9 mouse cellular contexts compared by ENCODE assay signal in the genomic region with DNA sequence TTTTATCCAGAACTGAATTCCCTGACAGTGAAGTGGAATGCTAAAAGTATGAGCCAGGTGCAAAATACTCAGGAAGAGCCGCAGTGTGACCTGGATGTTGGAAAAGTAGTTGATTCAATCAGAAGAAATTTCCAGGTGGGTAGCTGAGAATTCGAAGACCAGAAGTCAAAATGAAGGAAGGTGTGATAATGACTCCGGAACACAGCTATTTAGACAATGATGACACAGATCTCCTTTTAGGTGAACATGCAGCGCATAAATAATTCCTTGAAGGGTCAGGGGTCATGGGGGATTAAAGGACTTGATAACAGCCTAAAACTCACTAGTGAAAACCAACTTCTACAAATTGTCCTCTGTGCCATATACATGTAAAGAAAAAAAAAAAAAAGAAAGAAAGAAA. TPM values are rescaled to one million over a fixed set of nuclear protein-coding genes. Genes with fewer than 3 reads are reported as not detected.
DNase-seq lines count a peak whose midpoint lies in the region; ATAC-seq and TF ChIP-seq lines count a peak whose summit lies in the region.
"Had no signal": no experiment of that assay in that cellular context is flagged by ENCODE, and none has a peak within 500 bp of the region (broad histone marks: within the 10 kb centered on the region; RNA-seq: fewer than 3 reads in every experiment).

No protein-coding gene starts in this region.

- ATAC-seq in heart, embryonic 14.5 days (ENCODE audit: insufficient number of reproducible peaks, insufficient read depth, low FRiP score, low read depth): no peak
- no peak for ATAC-seq in embryonic facial prominence, embryonic 12.5 days (ENCODE audit: insufficient number of reproducible peaks, insufficient read depth, low FRiP score, low TSS enrichment)
- ATAC-seq in liver, embryonic 14.5 days (ENCODE audit: insufficient read depth): no peak

- intact Hi-C loops in heart, postnatal 10 days (cut with DNase I): loop anchor here (2.0 kb wide), 1 partner anchor 17 kb away; no protein-coding TSS in a partner anchor

- H3K4me3 ChIP-seq in heart, embryonic 14.5 days (ENCODE audit: control insufficient read depth in 1 of 2, insufficient read depth in 1 of 2, low read depth in 1 of 2, low read length in 2 of 2): no peak overlapping the region
- no peak overlapping the region for H3K4me3 ChIP-seq in ES-Bruce4 (ENCODE audit: low read depth, low read length)
- H3K4me3 ChIP-seq in embryonic facial prominence, embryonic 12.5 days: no peak overlapping the region
- H3K4me3 ChIP-seq in liver, embryonic 14.5 days (ENCODE audit: insufficient read depth in 1 of 2, low read depth in 2 of 2, low read length in 2 of 2): no peak overlapping the region

- H3K4me2 ChIP-seq in heart, embryonic 14.5 days (ENCODE audit: low read length): peak overlapping the region; percentile 60; the same call in 1 of the 2 replicates
- peak overlapping the region; percentile 86 for H3K4me2 ChIP-seq in embryonic facial prominence, embryonic 12.5 days (replicated peaks)
- peak overlapping the region; percentile 72 for H3K4me2 ChIP-seq in liver, embryonic 14.5 days (ENCODE audit: low read depth)

- no peak for TF ChIP-seq POLR2A in ES-Bruce4 (IDR thresholded peaks at IDR 0.05; ENCODE audit: insufficient read depth, low read length)

- H3K9ac ChIP-seq in heart, embryonic 14.5 days (ENCODE audit: low read length): no peak overlapping the region
- H3K9ac ChIP-seq in ES-Bruce4 (ENCODE audit: low read depth, poor library complexity, severe bottlenecking): peak overlapping the region; percentile 83
- H3K9ac ChIP-seq in embryonic facial prominence, embryonic 12.5 days: no peak overlapping the region
- no peak overlapping the region; the same call in 1 of the 2 replicates for H3K9ac ChIP-seq in liver, embryonic 14.5 days (replicated peaks)

- no peaks in the 10 kb centered on the region for H3K27me3 ChIP-seq in heart, embryonic 14.5 days (ENCODE audit: control insufficient read depth, insufficient read depth, low read length)
- H3K27me3 ChIP-seq in ES-Bruce4 (ENCODE audit: control insufficient read depth, insufficient read depth, low read length, poor library complexity, severe bottlenecking): no peaks in the 10 kb centered on the region
- H3K27me3 ChIP-seq in embryonic facial prominence, embryonic 12.5 days: no peaks in the 10 kb centered on the region
- no peaks in the 10 kb centered on the region for H3K27me3 ChIP-seq in liver, embryonic 14.5 days (ENCODE audit: control insufficient read depth, insufficient read depth, low read length)
- H3K27me3 ChIP-seq: forebrain, embryonic 12.5 days had no signal

- no peaks in the 10 kb centered on the region for H3K9me3 ChIP-seq in heart, embryonic 14.5 days (ENCODE audit: control insufficient read depth, low read length)
- H3K9me3 ChIP-seq in ES-Bruce4 (replicated peaks; ENCODE audit: control insufficient read depth, insufficient read depth, low read length, poor library complexity, severe bottlenecking): no peaks in the 10 kb centered on the region
- no peaks in the 10 kb centered on the region for H3K9me3 ChIP-seq in embryonic facial prominence, embryonic 12.5 days
- no peaks in the 10 kb centered on the region for H3K9me3 ChIP-seq in liver, embryonic 14.5 days (ENCODE audit: control insufficient read depth, low read length)
- H3K9me3 ChIP-seq: forebrain, embryonic 12.5 days had no signal

- no peak overlapping the region for H3K27ac ChIP-seq in heart, embryonic 14.5 days (replicated peaks in 1 of 2; ENCODE audit: control insufficient read depth in 1 of 2, insufficient read depth in 1 of 2, low read depth in 2 of 2, low read length in 2 of 2)
- no peak overlapping the region for H3K27ac ChIP-seq in ES-Bruce4 (ENCODE audit: insufficient read depth, low read length)
- no peak overlapping the region for H3K27ac ChIP-seq in embryonic facial prominence, embryonic 12.5 days
- peak overlapping the region; percentile 88; the same call in 1 of the 2 replicates for H3K27ac ChIP-seq in liver, embryonic 14.5 days

- WGBS in heart, embryonic 14.5 days: 93% methylated on average over 4 of the region's 4 CpGs
- WGBS in embryonic facial prominence, embryonic 12.5 days: 94% methylated on average over 4 of the region's 4 CpGs
- 87% methylated on average over 4 of the region's 4 CpGs for WGBS in liver, embryonic 14.5 days (ENCODE audit: insufficient replicate concordance)

- peaks cover 40% of the 10 kb centered on the region for H3K36me3 ChIP-seq in heart, embryonic 14.5 days (ENCODE audit: control insufficient read depth, insufficient read depth, low read length)
- H3K36me3 ChIP-seq in ES-Bruce4 (ENCODE audit: control insufficient read depth, insufficient read depth, low read length, poor library complexity, severe bottlenecking): peaks cover 7% of the 10 kb centered on the region
- H3K36me3 ChIP-seq in embryonic facial prominence, embryonic 12.5 days: peaks cover 18% of the 10 kb centered on the region
- peaks cover 13% of the 10 kb centered on the region for H3K36me3 ChIP-seq in liver, embryonic 14.5 days (replicated peaks; ENCODE audit: control insufficient read depth, insufficient read depth, low read depth)

- no peak for DNase-seq in heart, postnatal 10 days
- no peak for DNase-seq in liver, embryonic 14.5 days (ENCODE audit: low read depth in 3 of 3, low spot score in 3 of 3)
- no peak for DNase-seq in right cerebral cortex, postnatal 14 days
- no peak for DNase-seq in heart, adult 18-20 months
- DNase-seq in frontal cortex, adult 2 months (ENCODE audit: extremely low spot score in 1 of 2, low spot score in 1 of 2): no peak

- H3K4me1 ChIP-seq in heart, embryonic 14.5 days (ENCODE audit: control insufficient read depth in 2 of 2, insufficient read depth in 2 of 2, low read length in 2 of 2): peaks cover 4 to 5% of the 10 kb centered on the region in 2 experiments; a peak in 3 of 4 replicates
- no peaks in the 10 kb centered on the region for H3K4me1 ChIP-seq in ES-Bruce4 (ENCODE audit: control insufficient read depth, insufficient read depth, low read length)
- peaks cover 5% of the 10 kb centered on the region; the same call in 1 of the 2 replicates for H3K4me1 ChIP-seq in embryonic facial prominence, embryonic 12.5 days
- peaks cover 16 to 23% of the 10 kb centered on the region in 2 experiments for H3K4me1 ChIP-seq in liver, embryonic 14.5 days (replicated peaks; ENCODE audit: control insufficient read depth in 2 of 2, insufficient read depth in 2 of 2, low read length in 1 of 2)

- no peak for TF ChIP-seq CTCF in ES-Bruce4 (IDR thresholded peaks at IDR 0.05; ENCODE audit: low read depth, low read length)
- no peak for TF ChIP-seq CTCF in liver, embryonic 14.5 days (IDR thresholded peaks at IDR 0.05; ENCODE audit: low read depth)

- no peak for TF ChIP-seq EP300 in ES-Bruce4 (IDR thresholded peaks at IDR 0.05; ENCODE audit: insufficient read depth, low read depth, low read length)
- TF ChIP-seq EP300 in liver, embryonic 14.5 days (IDR thresholded peaks at IDR 0.05; ENCODE audit: low read depth): no peak

RNA-seq across cellular contexts. Expression of a gene that starts 0.6 kb away (rescaled TPM):
- 36.7 and 41.4 TPM in 2 replicates for polyA plus RNA-seq in heart, embryonic 14.5 days (2014; fragmentation: Nextera tagmentation; extraction: Ambion mirVana)
- 10 to 100 TPM; 33.5 to 35.8 TPM for total RNA-seq in heart, postnatal 10 days (2021)
- polyA plus RNA-seq in ES-Bruce4 (2011; ENCODE audit: insufficient read depth, insufficient read length, low read depth, missing spikeins): 19.5 and 24.0 TPM in 2 replicates
- 47.5 and 47.7 TPM in 2 replicates for polyA plus RNA-seq in embryonic facial prominence, embryonic 12.5 days (2016; fragmentation: Nextera tagmentation; extraction: Ambion mirVana)
- polyA plus RNA-seq in liver, embryonic 14.5 days (2012; rRNA removed): 9.7 and 10.0 TPM in 2 replicates
- 25.6 and 26.7 TPM in 2 replicates for polyA plus RNA-seq in liver, embryonic 14.5 days (2014; fragmentation: Nextera tagmentation; extraction: Ambion mirVana)
- 10 to 100 TPM; 47.0 to 47.8 TPM for total RNA-seq in heart, adult 18-20 months (2021)
- 42.2 TPM in 2 replicates for polyA plus RNA-seq in frontal cortex, adult 2 months (2012; rRNA removed)

RNA-seq across cellular contexts. Expression of a gene that starts 18.0 kb away (rescaled TPM):
- polyA plus RNA-seq in heart, embryonic 14.5 days (2014; fragmentation: Nextera tagmentation; extraction: Ambion mirVana): 18.0 and 20.0 TPM in 2 replicates
- total RNA-seq in heart, postnatal 10 days (2021): 10 to 100 TPM; 13.0 to 15.6 TPM
- 28.2 and 32.4 TPM in 2 replicates for polyA plus RNA-seq in ES-Bruce4 (2011; ENCODE audit: insufficient read depth, insufficient read length, low read depth, missing spikeins)
- polyA plus RNA-seq in embryonic facial prominence, embryonic 12.5 days (2016; fragmentation: Nextera tagmentation; extraction: Ambion mirVana): 24.8 and 30.0 TPM in 2 replicates
- polyA plus RNA-seq in liver, embryonic 14.5 days (2012; rRNA removed): 4.4 and 5.5 TPM in 2 replicates
- polyA plus RNA-seq in liver, embryonic 14.5 days (2014; fragmentation: Nextera tagmentation; extraction: Ambion mirVana): 9.8 and 10.2 TPM in 2 replicates
- total RNA-seq in heart, adult 18-20 months (2021): 10 to 100 TPM in 1 of 2 experiments, 1 to 10 TPM in 1; 9.5 to 11.3 TPM
- polyA plus RNA-seq in frontal cortex, adult 2 months (2012; rRNA removed): 9.5 and 10.7 TPM in 2 replicates

RNA-seq across cellular contexts. Expression of a gene that starts 19.6 kb away (rescaled TPM):
- polyA plus RNA-seq in heart, embryonic 14.5 days (2014; fragmentation: Nextera tagmentation; extraction: Ambion mirVana): 32.8 and 32.9 TPM in 2 replicates
- total RNA-seq in heart, postnatal 10 days (2021): 10 to 100 TPM; 41.6 to 48.5 TPM
- polyA plus RNA-seq in ES-Bruce4 (2011; ENCODE audit: insufficient read depth, insufficient read length, low read depth, missing spikeins): 84.9 and 86.6 TPM in 2 replicates
- 68.7 and 69.0 TPM in 2 replicates for polyA plus RNA-seq in embryonic facial prominence, embryonic 12.5 days (2016; fragmentation: Nextera tagmentation; extraction: Ambion mirVana)
- polyA plus RNA-seq in liver, embryonic 14.5 days (2012; rRNA removed): 14.3 and 20.7 TPM in 2 replicates
- polyA plus RNA-seq in liver, embryonic 14.5 days (2014; fragmentation: Nextera tagmentation; extraction: Ambion mirVana): 18.2 and 22.3 TPM in 2 replicates
- total RNA-seq in heart, adult 18-20 months (2021): 10 to 100 TPM; 39.2 to 43.7 TPM
- polyA plus RNA-seq in frontal cortex, adult 2 months (2012; rRNA removed): 62.8 and 64.8 TPM in 2 replicates
